In genomic region chr4:63375367-63375766, GRCm38 (mm10) we compare ENCODE assay signal across 14 mouse cellular contexts. TPM values are rescaled to one million over a fixed set of nuclear protein-coding genes. Genes with fewer than 3 reads are reported as not detected.
DNase-seq lines count a peak whose midpoint lies in the region; ATAC-seq and TF ChIP-seq lines count a peak whose summit lies in the region.
"Had no signal": no experiment of that assay in that cellular context is flagged by ENCODE, and none has a peak within 500 bp of the region (broad histone marks: within the 10 kb centered on the region; RNA-seq: fewer than 3 reads in every experiment).

No protein-coding gene starts in this region.

- WGBS in spleen, adult 2 months, result 100% methylated on average over 1 of the region's 1 CpGs
- 36% methylated on average over 1 of the region's 1 CpGs for WGBS in stomach, postnatal 0 days

- 0 out of 2 replicates have a peak, but pooled peaks cover 2% of the 10 kb centered on the region for H3K4me1 ChIP-seq in spleen, adult 2 months (ENCODE audit: control insufficient read depth, insufficient read depth, insufficient read length)
- H3K4me1 ChIP-seq in stomach, postnatal 0 days (replicated peaks; ENCODE audit: control insufficient read depth, insufficient read depth), result no peaks in the 10 kb centered on the region
- H3K4me1 ChIP-seq: kidney, embryonic 15.5 days had no signal

- H3K27me3 ChIP-seq in spleen, adult 2 months (ENCODE audit: control insufficient read depth, insufficient read depth, low read length), result no peaks in the 10 kb centered on the region
- H3K27me3 ChIP-seq in stomach, postnatal 0 days (ENCODE audit: control insufficient read depth, insufficient read depth, low read length), result no peaks in the 10 kb centered on the region
- H3K27me3 ChIP-seq: kidney, embryonic 15.5 days had no signal

- peak overlapping the region; percentile 38; the same call in 1 of the 2 replicates for H3K27ac ChIP-seq in spleen, adult 2 months (ENCODE audit: insufficient read depth, low read length)
- no peak overlapping the region for H3K27ac ChIP-seq in stomach, postnatal 0 days (replicated peaks)
- H3K27ac ChIP-seq: heart, embryonic 10.5 days; kidney, embryonic 15.5 days had no signal

- no peak overlapping the region for H3K4me2 ChIP-seq in stomach, postnatal 0 days (replicated peaks; ENCODE audit: low read depth)
- H3K4me2 ChIP-seq: kidney, embryonic 15.5 days had no signal

- ATAC-seq in stomach, postnatal 0 days (ENCODE audit: low FRiP score, low TSS enrichment), result peak; percentile 11; the same call in 1 of the 2 replicates
- ATAC-seq in monocyte, adult 5-6 weeks (replicated peaks; ENCODE audit: insufficient number of reproducible peaks, low FRiP score, low TSS enrichment, poor library complexity, severe bottlenecking), result no peak

- DNase-seq in cerebellum, postnatal 14 days, result peak; percentile 59 to 61
- no peak for DNase-seq in cerebellum, adult 9-11 months
- peak; percentile 66 for DNase-seq in kidney, postnatal 10 days
- DNase-seq in kidney, adult 8-10 months, result no peak
- no peak for DNase-seq in spleen, adult 2 months (ENCODE audit: low read depth in 1 of 2, low spot score in 2 of 2)
- DNase-seq in spleen, postnatal 36 days (ENCODE audit: low spot score in 2 of 2), result no peak
- DNase-seq in stomach, postnatal 0 days (ENCODE audit: low spot score), result no peak
- DNase-seq: adrenal gland, postnatal 14 days; cerebellum, adult 8-10 months had no signal

- no peak overlapping the region for H3K4me3 ChIP-seq in spleen, adult 2 months (ENCODE audit: extremely low read depth, insufficient read depth, insufficient read length)
- H3K4me3 ChIP-seq in stomach, postnatal 0 days (ENCODE audit: low read depth, low read length), result no peak overlapping the region
- H3K4me3 ChIP-seq: heart, embryonic 10.5 days; kidney, embryonic 15.5 days had no signal

- no peak for TF ChIP-seq EP300 in stomach, postnatal 0 days (optimal IDR thresholded peaks at IDR 0.05)

- peaks cover 89% of the 10 kb centered on the region for H3K36me3 ChIP-seq in spleen, adult 2 months (ENCODE audit: control insufficient read depth, insufficient read depth, low read length)
- H3K36me3 ChIP-seq in stomach, postnatal 0 days (ENCODE audit: control insufficient read depth, insufficient read depth, low read length), result peaks cover 13% of the 10 kb centered on the region; the same call in 1 of the 2 replicates

- no peak for TF ChIP-seq POLR2A in spleen, adult 2 months (IDR thresholded peaks at IDR 0.05; ENCODE audit: low read depth, low read length)

- no peak overlapping the region for H3K9ac ChIP-seq in stomach, postnatal 0 days (ENCODE audit: low read length)
- H3K9ac ChIP-seq: kidney, embryonic 15.5 days had no signal

- TF ChIP-seq CTCF in spleen, adult 2 months (IDR thresholded peaks at IDR 0.05; ENCODE audit: extremely low read depth, insufficient read depth, insufficient read length, insufficient replicate concordance), result no peak
- no peak for TF ChIP-seq CTCF in stomach, postnatal 0 days (IDR thresholded peaks at IDR 0.05; ENCODE audit: low read depth)

- H3K9me3 ChIP-seq in stomach, postnatal 0 days (ENCODE audit: control insufficient read depth, low read length), result no peaks in the 10 kb centered on the region
- H3K9me3 ChIP-seq: heart, embryonic 10.5 days; kidney, embryonic 15.5 days had no signal

RNA-seq across cellular contexts. Expression of gene Orm2, which starts 13.1 kb away (rescaled TPM):
- polyA plus RNA-seq in spleen, adult 2 months (2012; rRNA removed), result not detected in 2 replicates
- not detected in 2 replicates for polyA plus RNA-seq in stomach, postnatal 0 days (2015; fragmentation: Nextera tagmentation; extraction: Ambion mirVana)
- total RNA-seq in monocyte, adult 5-6 weeks (2017), result not detected in 3 replicates
- total RNA-seq: left cerebral cortex, postnatal 14 days; megakaryocyte-erythroid progenitor cell, adult 5-6 weeks had no signal
- polyA plus RNA-seq: heart, embryonic 10.5 days; kidney, embryonic 15.5 days had no signal

RNA-seq across cellular contexts. Expression of gene Orm3, which starts 19.4 kb away (rescaled TPM):
- not detected in 2 replicates for polyA plus RNA-seq in spleen, adult 2 months (2012; rRNA removed)
- not detected in 2 replicates for polyA plus RNA-seq in stomach, postnatal 0 days (2015; fragmentation: Nextera tagmentation; extraction: Ambion mirVana)
- total RNA-seq in monocyte, adult 5-6 weeks (2017), result not detected in 3 replicates
- total RNA-seq: left cerebral cortex, postnatal 14 days; megakaryocyte-erythroid progenitor cell, adult 5-6 weeks had no signal
- polyA plus RNA-seq: heart, embryonic 10.5 days; kidney, embryonic 15.5 days had no signal

RNA-seq across cellular contexts. Expression of gene Akna, which starts 27.8 kb away (rescaled TPM):
- 94.1 and 100 TPM in 2 replicates for polyA plus RNA-seq in spleen, adult 2 months (2012; rRNA removed)
- polyA plus RNA-seq in stomach, postnatal 0 days (2015; fragmentation: Nextera tagmentation; extraction: Ambion mirVana), result 2.0 and 2.2 TPM in 2 replicates
- 70.1 to 153 TPM (median 72.2 TPM) in 3 replicates for total RNA-seq in monocyte, adult 5-6 weeks (2017)

RNA-seq across cellular contexts. Expression of gene Orm1, which starts 31.0 kb away (rescaled TPM):
- 0.43 and 0.53 TPM in 2 replicates for polyA plus RNA-seq in spleen, adult 2 months (2012; rRNA removed)
- polyA plus RNA-seq in stomach, postnatal 0 days (2015; fragmentation: Nextera tagmentation; extraction: Ambion mirVana), result 16.3 and 17.4 TPM in 2 replicates
- total RNA-seq in monocyte, adult 5-6 weeks (2017), result 1.7 TPM in 1 of 3 replicates, not detected in the others
- total RNA-seq: left cerebral cortex, postnatal 14 days had no signal
- polyA plus RNA-seq: heart, embryonic 10.5 days; kidney, embryonic 15.5 days had no signal

Comparison
In these comparisons a context has a peak if more than half of its experiments do, and no peak if none do; other contexts are left out.
1. DNase-seq: peak in cerebellum, postnatal 14 days (2 of 2) and kidney, postnatal 10 days (single experiment); none in cerebellum, adult 9-11 months (single experiment), kidney, adult 8-10 months (0 of 2), spleen, adult 2 months (0 of 2), spleen, postnatal 36 days (0 of 2) and stomach, postnatal 0 days (single experiment).
2. RNA of gene Akna, which starts 27.8 kb away (polyA plus RNA-seq): 94.1 to 100 TPM in spleen, adult 2 months; 2.0 to 2.2 TPM in stomach, postnatal 0 days; every median in the first group is over 10 times any median in the second.